Mouse (Mus musculus) ES-E14 (cell line): ENCODE results near the gene Dzip1l.

Source experiments
- HCFC1 ChIP-seq: IDR thresholded peaks from 2 replicates; pipeline ENCODE4 v1.6.1; 2012; ENCODE audit warnings: low read length, inconsistent platforms, borderline replicate concordance; ENCODE audit not compliant: insufficient read depth
- MAFK ChIP-seq: IDR thresholded peaks from 2 replicates; pipeline ENCODE4 v1.6.1; 2014; ENCODE audit warnings: mild to moderate bottlenecking, low read depth, low read length, inconsistent platforms; ENCODE audit not compliant: insufficient read depth
- ZC3H11A ChIP-seq: IDR thresholded peaks from 2 replicates; pipeline ENCODE4 v1.6.1; 2012; ENCODE audit warnings: low read depth, mild to moderate bottlenecking, inconsistent platforms, low read length, borderline replicate concordance

- TF ChIP-seq MAFK (no peak), ZC3H11A (no peak), HCFC1 (no peak)
Measured at GRCm38 (mm10) chr9:99587505-99588202, 41.6 kb upstream of the Dzip1l start.
